Mouse (Mus musculus): ENCODE results near the gene Myh2. TPM values are rescaled to one million over a fixed set of nuclear protein-coding genes. Genes with fewer than 3 reads are reported as not detected.

The Myh2 gene
- total RNA-seq, 2 experiments from 2014 or later = 0.82 to 0.93 TPM

DNA sequence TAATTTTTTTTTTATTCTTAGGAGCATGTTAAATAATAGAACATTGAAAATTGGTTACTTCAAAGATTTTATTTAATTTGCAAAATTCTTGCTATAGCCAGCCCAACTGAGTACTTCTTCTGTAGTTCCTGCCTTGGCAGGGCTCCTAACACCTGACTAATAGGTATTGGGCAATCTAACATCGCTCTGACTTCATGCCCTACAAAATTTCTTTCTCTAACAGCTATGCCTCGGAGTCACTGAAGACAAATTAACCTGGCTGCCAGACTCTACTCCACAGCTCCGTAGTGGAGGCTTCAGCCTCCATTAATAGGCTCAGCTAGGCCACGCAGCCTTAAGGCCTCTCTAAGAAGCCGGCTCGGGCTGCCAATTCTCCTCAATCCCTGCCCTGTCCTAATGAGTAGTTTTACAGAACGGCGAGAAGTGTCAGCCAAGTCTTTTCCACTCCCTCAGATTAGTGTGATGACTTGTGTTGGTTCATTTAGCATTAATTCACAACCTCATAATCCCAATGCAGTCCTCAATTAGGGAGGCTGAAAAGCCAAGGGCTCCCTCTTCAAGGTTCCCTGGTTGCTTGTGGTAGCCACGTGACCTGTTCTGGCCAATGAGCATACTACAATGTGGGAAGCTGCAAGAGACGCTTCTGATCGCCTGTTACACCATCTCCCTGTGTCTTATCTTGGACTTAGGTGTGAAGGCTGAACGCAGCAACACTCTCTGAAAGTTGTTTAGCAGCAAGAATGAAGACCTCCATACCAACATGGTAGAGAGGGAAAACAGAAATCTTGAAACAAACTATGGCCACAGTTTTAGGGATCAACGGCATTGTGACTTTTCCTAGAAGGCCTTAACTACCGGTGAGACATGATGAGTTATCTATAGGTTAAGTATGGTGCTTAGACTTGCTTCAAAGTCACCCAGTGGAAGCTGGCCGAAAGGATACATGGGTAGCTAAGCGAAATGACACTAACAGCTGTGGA, 18.9 kb upstream of the Myh2 start:
- DNase-seq (ENCODE audit: low spot score in 2 of 2) = no peak

DNA sequence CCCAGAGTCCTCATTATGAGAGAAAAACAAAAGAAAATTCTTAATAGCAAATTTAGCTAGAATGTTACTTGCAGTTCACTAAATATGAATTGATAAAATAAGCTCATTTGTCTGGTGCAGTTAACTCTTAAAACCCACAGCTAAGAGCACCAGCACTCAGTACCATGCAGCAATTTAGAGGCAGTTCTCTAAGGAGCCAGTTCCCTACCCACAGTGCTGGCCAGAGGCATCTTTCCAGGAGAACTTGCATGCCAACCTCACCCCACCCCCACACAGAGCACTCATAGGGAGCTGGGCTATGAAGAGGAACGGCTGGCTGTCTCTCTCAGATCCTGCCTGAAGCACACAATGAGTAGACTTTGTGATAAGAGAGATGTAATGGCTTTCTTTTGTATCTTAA, 17.7 kb upstream of the Myh2 start:
- peak; percentile 71 to 77 for DNase-seq (ENCODE audit: low spot score in 2 of 2)

DNA sequence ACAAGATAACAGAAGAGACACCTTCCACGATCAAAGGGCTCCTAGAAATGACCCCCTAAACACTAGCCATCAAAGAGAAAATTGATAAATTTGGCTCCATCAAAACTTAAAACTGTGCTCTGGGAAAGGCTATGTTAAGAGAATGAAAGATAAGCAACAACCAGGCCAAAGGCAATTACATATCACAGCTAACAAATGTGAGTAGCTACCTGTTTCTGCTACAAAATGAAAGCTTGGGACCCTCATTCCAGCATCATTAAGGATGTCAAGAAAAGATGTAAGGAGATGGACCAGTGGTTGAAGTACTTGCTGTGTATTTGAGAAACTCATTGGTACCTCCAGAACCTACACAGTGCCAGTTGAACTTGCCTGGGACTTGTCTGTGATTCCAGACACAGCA, 17.0 kb upstream of the Myh2 start:
- no peak for DNase-seq (ENCODE audit: low spot score in 2 of 2)

DNA sequence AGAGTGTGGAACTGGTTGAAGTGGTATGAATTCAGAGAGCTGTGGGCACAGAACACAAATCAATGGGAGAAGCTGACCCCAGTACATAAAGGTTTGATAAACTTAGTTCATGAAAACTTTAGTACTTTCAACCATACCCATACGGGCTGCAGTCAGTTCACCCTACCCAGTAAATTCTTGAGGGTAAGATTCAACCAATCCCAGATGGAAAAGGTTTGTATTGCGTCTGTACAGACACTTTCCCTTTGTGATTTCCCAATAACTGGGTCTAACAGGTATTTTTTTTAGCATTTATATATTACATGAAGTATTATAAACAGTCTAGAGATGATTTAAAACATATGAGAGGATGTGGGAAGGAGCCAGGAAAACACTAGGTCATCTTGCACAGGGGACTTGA, 15.2 kb upstream of the Myh2 start:
- no peak for DNase-seq (ENCODE audit: low spot score in 2 of 2)

DNA sequence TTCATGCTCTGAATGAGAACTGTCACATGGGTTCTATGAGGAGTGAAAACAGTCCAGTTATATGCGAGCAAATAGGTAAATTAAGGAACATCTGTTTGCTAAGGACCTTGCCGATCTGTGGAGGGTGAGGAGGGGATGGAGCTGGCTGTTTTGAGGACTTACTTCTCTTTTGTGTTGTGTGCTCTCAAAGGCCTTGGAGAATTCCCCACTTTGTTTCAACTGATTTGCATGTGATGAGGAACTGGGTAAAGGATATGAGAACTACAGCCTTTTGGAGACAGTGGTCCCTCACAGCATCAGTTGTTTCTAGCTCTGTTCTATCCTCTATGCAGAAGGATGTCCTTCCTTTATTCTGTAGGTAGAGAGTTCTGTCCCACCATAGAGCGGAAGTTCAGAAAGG, 10.7 kb upstream of the Myh2 start:
- DNase-seq (ENCODE audit: low spot score in 2 of 2) = no peak

DNA sequence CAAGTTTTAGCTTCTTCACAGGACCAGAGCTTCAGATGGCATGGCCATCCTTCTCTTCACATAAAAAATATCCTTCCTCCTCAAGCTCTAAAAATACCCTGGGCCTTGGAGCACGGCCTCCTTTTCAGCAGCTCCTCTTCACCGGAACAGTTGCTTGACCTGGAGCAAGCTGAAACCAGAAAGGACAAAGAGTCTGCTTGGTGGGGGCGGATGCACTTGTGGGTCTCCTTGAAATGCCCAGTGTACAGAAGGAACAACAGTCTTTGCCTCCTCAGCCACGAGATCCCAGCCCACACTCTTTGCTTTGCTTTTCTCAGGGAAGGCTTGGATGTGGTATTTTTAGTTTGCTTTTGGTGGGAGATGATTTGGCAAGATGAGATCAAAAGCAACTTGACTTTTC, 7.1 kb upstream of the Myh2 start:
- peak; percentile 37 to 54 for DNase-seq (ENCODE audit: low spot score in 2 of 2)

DNA sequence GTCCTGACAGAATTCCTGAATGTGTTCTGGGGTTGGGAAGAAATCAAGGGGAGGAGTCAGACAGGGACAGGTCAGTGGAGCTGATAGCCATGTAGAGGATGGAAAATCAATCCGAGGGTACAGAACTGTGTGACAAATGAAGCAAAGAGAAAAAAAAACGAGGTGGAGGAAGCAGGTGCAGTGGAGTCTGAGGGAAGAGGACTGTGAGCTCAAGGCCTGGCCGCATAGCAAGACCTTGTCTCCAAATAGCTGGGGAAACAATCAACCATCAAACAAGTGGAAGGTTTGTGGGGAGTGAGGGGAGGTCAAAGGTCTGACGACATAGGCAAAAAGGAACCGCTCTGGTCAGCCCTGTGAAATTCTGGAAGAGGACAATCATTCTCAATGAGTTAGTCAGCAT, 6.0 kb upstream of the Myh2 start:
- DNase-seq (ENCODE audit: low spot score in 2 of 2) = no peak

DNA sequence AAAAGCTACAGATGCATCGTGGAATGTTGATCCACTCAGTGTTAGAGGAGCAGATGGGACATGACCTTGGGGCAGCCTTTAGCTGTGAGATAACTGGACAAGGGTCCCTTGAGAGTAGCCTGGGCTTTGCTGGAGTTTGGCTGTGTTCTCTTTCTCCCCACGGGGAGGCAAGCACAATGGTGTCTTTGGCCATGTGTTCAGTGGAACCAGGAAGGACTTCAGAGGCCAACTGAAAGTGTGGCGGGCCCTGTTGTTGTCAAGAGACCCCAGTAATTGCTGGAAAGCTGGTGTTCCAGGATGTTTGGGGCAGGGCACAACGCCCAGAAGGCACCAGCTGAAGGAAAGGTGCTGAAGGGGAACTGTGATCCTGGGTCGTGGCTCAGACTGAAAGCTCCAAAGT, 1.5 kb upstream of the Myh2 start:
- DNase-seq (ENCODE audit: low spot score in 2 of 2) = no peak

DNA sequence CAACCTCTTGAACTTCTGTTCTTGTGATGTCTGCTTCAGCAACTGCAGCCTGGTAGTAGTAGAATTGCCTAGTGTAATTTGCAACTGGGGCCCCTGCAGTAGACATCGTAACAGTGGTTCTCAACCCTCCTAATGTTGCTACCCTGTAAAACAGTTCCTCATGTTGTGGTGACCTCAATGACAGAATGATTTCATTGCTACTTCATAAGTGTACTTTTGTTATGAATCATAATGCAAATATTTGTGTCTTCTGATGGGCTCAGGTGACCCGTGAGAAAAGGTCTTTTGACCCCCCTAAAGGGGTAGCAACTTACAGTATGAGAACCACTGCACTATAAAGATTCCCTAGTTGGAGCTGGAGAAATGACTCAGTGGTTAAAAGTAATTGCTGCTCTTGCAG, 1.6 kb downstream of the Myh2 start:
- DNase-seq (ENCODE audit: low spot score in 2 of 2) = no peak

DNA sequence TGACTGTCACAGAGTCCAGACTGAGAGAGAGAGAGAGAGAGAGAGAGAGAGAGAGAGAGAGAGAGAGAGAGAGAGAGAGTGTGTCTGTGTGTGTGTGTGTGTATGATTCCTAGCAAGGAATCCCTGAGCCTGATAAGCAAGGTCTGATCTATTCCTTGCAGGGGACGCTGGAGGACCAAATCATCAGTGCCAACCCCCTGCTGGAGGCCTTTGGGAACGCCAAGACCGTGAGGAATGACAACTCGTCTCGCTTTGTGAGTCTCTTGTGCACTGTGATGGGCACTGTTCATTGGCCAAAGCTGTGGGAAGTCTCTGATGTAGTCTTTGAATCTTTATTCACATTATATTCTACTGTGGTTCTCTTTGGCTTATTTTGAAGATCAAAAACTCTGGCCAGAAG, 5.5 kb downstream of the Myh2 start:
- DNase-seq (ENCODE audit: low spot score in 2 of 2) = no peak

DNA sequence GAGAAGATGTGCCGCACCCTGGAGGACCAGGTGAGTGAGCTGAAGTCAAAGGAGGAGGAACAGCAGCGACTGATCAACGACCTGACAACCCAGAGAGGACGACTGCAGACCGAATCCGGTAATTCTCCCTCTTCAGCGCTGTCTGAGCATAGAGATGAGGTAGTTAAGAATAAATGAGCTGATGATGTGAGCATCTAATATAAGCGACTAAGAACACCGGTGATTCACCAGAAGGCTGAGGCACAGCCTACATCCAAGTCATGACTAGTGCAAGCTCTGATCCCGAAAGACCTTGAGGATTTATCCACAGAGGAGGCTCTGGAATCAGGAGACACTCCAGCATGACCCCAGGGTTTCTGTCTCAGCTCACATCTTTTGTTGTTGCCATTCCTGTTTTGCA, 19.5 kb downstream of the Myh2 start:
- DNase-seq (ENCODE audit: low spot score in 2 of 2) = no peak

DNA sequence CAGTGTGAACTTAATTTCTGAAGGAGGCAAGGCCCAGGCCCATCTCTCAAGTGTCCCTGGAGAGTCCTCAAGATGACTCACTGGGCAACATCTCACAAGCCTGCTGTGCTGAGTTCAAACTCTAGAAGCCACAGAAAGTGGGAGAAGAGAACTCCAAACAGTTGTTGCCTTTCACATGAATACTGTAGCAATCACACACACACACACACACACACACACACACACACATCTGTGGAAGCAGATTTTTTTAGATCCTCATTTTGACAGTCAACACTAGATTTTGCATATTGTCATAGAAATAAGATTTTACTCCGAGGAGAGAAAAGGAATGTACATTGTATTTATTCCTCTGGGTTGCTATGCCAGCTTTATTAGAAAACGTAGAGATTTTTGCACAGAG, 20.0 kb downstream of the Myh2 start:
- DNase-seq (ENCODE audit: low spot score in 2 of 2) = no peak

DNA sequence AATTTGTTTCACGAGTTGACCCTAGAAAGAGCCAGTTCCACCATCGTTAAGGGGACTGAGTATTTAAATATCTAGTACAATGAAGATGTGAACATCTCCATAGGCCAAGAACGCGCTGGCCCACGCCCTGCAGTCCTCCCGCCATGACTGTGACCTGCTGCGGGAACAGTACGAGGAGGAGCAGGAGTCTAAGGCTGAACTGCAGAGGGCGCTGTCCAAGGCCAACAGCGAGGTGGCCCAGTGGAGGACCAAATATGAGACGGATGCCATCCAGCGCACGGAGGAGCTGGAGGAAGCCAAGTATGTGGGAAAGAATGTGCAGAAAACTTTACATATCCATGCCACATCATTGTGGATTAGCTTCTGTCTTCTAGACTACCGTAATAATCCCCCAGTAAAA, 20.7 kb downstream of the Myh2 start:
- DNase-seq (ENCODE audit: low spot score in 2 of 2) = no peak

DNA sequence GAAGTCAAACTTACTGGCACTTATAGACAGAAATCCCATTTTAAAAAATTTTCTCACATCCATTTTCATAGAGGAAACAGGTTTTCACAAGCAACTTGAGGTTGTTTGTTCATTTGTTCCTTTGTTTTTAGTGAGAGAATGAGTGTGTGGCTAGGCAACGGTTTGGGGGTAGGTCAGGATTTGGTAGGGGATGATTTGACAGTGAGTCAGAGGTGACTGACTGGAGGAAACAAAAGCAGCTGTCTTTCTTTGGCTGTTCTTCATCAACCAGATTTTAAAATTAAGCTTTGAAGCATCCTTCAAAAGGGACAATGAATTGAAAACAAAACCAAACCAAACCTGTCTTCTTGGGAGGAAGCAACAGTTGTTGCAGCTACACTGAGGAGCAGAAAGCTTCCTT, 28.5 kb downstream of the Myh2 start:
- no peak for DNase-seq (ENCODE audit: low spot score in 2 of 2)

DNA sequence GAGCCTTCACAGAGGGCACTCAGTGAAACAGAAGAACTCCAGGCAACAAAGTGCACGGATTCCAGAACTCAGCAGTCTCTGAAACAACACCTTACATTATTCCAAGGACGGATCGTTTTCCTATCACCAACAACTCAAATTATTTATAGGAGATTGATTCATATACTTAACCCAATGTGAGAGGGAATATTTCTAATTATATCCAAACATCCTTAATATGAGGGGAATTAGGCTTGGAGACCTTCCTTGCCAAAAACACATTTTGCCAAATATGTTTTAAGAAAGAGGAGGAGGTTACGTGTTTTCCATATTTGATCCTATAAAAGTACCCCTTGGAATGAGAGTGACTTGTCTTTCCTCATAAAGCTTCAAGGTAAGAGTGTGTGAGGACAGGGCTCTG, 28.9 kb downstream of the Myh2 start, which contains the start of gene Myh1:
Gene Myh1 (plus strand): TSS at position 301 of the 400 bp plus-strand sequence.
- DNase-seq (ENCODE audit: low spot score in 2 of 2) = no peak

DNA sequence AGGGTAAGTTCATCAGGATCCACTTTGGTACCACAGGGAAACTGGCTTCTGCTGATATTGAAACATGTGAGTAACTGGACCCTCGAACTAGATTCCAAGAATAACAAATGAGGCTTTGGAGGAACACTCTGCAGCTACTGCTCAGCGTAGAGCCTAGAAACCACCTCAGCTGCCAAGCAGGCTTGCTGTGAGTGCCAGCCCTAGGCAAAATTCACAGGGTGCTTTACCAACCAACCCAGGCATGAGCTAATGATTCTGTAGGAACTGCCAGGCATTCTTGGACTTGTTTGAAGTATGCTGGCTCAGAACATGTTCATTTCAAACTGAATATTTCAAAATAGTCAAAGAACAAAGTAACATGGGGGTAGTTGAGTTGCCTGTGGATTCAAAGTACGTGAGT, 33.9 kb downstream of the Myh2 start:
- DNase-seq (ENCODE audit: low spot score in 2 of 2) = no peak

DNA sequence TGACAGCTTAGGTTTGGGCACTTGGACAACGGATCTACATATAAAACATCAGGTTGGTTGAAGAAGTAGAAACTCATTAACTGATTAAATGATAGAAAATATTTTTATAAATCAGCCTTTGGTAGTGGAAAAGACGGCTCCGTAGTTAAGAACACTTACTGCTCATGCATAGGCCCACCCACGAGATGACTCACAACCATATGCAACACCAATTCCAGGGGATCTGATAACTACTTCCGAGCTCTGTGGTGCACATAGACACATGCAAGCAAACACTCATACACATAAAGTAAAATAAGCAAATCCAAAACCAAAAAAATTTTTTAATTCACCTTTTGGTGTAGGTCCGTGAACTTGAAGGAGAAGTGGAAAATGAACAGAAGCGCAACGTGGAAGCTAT, 51.0 kb downstream of the Myh2 start:
- DNase-seq (ENCODE audit: low spot score in 2 of 2) = peak; percentile 34 to 42

DNA sequence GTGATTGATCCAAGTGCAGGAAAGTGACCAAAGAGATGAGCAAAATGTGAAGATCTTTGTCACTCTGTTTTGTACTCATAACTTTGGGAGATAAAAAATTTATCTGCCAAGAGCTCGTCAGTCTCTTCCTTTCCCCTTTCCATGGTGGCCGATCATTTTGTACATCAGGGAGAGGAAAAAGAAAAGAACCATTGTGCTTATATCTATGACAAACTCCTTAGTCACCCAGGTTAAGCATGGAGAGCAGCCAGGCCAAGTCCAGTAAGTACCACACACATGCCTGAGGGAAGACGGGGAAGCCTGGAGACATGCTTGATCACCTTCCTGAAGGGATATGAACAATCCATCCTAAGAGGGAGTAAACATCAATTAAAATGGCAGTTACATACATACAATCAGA, 53.6 kb downstream of the Myh2 start:
- DNase-seq (ENCODE audit: low spot score in 2 of 2) = no peak

DNA sequence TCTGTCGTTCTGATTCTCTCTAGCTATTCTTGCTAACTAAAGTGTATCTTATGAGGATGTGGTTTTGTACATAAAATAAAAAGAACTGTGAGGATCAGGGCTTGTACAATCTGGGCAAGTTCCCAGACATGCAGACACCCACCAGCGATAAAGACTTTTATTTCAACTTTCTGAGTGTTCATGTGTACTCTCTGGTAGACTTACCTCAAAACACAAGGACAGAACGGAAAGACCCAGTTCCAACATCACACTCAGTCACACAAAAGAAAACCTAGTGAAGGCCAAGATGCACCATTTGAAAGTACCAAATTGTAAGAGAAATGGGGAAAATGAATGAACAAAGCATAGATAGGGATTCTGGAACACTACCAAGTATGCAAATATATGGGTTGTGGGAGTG, 57.9 kb downstream of the Myh2 start:
- DNase-seq (ENCODE audit: low spot score in 2 of 2) = no peak

DNA sequence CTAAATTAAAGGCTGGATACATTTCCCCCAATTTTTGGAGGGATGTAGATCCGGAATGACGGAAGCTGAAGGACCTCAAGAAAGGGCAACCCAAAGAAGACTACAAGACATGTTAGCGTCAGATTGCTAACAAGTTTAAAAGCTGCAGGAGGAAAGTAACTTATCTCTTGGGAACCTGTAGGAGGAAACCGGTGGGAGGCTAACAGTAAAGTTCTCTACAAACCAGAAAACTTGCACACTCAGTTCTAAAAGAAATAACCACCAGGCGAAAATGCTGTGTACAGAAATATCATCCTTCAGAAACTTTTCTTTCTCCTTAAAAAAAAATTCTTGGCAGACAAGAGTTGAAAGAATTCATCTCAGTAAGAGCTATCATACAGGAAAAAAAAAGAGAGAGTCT, 58.3 kb downstream of the Myh2 start:
- DNase-seq (ENCODE audit: low spot score in 2 of 2) = peak in 1 of 2 experiments; percentile 59

DNA sequence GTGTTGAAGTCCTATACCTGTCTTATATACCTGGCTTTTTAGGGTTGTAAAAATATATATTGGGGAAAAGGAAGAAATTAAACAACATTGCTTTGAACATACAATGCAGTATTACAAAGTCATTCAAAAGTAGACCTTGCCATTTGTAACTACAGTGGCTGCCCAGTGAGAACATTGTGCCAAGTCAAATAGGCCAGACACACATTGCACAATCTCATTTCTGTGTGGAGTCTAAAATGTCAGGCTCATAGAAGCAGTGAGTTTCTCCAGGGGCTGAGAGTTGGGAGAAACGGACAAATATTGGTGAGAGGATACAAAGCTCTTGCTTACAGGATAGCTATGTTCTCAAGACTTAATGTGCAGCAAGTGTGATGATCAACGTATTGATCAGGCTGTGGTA, 59.1 kb downstream of the Myh2 start:
- DNase-seq (ENCODE audit: low spot score in 2 of 2) = no peak

DNA sequence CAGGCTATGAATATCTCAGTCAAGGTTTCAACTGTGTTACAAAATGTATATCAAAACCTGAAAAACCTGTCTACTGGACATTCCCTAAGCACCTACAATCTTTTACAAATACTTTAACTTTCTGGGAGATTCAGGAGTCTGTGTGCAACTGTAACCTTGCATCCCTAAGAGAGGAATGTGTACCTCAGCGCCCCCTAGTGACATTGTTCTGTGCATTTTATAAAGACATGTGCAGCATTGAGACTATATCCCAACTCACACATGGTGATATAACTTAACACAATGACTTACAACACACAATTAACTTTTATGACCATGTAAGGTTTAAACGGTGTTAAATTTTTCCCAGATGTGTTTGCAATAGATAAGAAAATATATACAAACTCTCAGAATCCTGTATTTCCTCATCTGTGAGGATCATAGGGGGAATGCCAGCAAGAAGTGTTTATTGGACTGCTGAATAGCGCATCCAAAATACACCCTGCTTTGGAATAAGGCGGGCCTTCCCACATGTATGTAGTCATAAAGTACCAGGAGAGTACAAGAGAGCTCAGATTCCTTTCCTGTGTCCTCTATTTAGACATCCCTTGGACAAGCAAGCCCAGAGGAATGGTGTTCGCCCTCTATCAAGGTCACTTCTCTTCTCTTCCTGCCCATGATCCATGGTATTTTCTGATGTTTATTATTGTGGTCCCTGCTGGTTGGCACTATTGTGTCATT, 65.0 kb downstream of the Myh2 start:
- DNase-seq (ENCODE audit: low spot score in 2 of 2) = peak in 1 of 2 experiments; percentile 77
